Mouse (Mus musculus): ENCODE data around the gene Efs. TPM values are rescaled to one million over a fixed set of nuclear protein-coding genes. Genes with fewer than 3 reads are reported as not detected.

The Efs gene
- polyA plus RNA-seq, 1 experiment from 2014 or later: 6.5 TPM

DNA sequence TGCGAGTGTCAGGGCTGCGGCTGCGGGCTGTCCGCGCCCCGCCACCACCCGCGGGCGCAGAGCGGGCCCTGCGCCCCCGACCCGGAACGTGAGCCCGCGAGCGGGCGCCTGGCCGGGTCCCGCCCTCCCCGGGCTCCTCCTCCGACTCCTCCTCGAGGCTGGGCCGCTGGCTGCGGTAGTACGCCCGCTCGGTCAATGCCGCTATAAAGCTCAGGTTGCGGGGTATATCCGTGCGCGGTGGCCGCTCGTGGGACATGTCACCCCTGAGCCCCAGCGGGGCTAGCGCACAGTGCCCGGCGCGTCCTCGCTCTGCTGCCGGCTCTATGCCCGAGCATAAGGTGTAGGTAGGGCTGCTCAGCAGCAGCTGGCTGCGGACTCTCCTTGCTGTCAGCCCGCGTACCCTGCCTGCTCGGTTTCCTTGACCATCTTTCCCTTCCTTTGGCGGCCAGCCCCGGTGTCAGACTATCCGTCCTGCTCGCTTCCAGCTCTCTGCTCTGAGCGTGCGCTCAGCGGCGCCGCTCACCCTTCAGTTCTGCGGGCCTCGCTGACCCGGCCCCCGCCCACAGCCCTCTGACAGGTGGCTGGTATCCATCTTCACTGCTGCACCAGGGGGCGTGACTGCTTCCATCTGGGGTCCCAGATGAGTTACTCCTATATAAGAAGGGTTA lies 48.7 kb downstream of the Efs start, which contains the start of gene Ppp1r3e:
TSS of gene Ppp1r3e (minus strand) at position 503 of the 668 bp plus-strand sequence.
- H3K27ac ChIP-seq (ENCODE audit: low read depth, low read length): peak within 1 kb of the TSS; percentile 92
- H3K4me3 ChIP-seq (ENCODE audit: low read depth, low read length): peak within 1 kb of the TSS; percentile 55
- peak; percentile 78 for ATAC-seq
- H3K4me1 ChIP-seq (replicated peaks; ENCODE audit: control insufficient read depth, insufficient read depth, low read length): 0 out of 2 replicates have a peak, but pooled peaks cover 4% of the 10 kb centered on the region
- H3K27me3 ChIP-seq (replicated peaks; ENCODE audit: control insufficient read depth, insufficient read depth, low read length): no peaks in the 10 kb centered on the region
- H3K4me2 ChIP-seq (replicated peaks; ENCODE audit: low read depth): peak within 1 kb of the TSS; percentile 99
- H3K36me3 ChIP-seq (ENCODE audit: control insufficient read depth, insufficient read depth): no peaks in the 10 kb centered on the region
- H3K9ac ChIP-seq (ENCODE audit: low read depth, low read length): peak within 1 kb of the TSS; percentile 59
- H3K9me3 ChIP-seq (ENCODE audit: control insufficient read depth): no peaks in the 10 kb centered on the region
- WGBS: under 1% methylated on average over 43 of the region's 61 CpGs
- peak; percentile 41; the same call in 1 of the 2 replicates for TF ChIP-seq CTCF (IDR thresholded peaks at IDR 0.05; ENCODE audit: low read depth)

DNA sequence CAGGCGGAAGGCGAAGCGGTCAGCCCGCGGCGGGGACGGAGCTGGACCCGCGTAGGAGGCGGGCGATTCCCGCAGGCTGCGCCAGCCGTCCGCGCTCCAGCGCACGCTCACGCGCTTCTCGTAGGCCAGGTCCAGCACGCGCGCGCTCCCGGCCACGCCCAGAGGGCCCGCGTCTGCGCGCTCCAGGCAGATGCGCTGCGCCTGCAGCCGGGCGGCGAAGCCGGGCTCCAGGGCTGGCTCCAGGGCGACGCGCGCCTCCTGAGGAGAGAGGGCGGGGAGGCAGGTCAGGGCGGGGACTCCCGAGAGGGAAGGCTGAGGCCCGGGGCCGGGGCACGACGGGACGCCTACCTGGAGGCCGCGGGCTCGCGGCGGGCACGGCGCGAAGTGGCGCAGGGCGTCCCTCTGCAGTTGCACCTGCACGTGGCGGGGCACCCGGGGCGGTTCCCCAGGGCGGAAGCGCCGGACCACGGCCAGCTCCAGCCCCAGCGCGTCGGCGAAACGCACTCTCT lies 49.3 kb downstream of the Efs start:
- Histone ChIP-seq H3K27ac (ENCODE audit: low read depth, low read length) (peak overlapping the region; percentile 92), H3K9me3 (ENCODE audit: control insufficient read depth) (no peaks in the 10 kb centered on the region), H3K27me3 (replicated peaks; ENCODE audit: control insufficient read depth, insufficient read depth, low read length) (no peaks in the 10 kb centered on the region), H3K4me3 (ENCODE audit: low read depth, low read length) (peak overlapping the region; percentile 55), H3K4me1 (replicated peaks; ENCODE audit: control insufficient read depth, insufficient read depth, low read length) (0 out of 2 replicates have a peak, but pooled peaks cover 4% of the 10 kb centered on the region), H3K9ac (ENCODE audit: low read depth, low read length) (peak overlapping the region; percentile 59), H3K36me3 (ENCODE audit: control insufficient read depth, insufficient read depth) (no peaks in the 10 kb centered on the region), H3K4me2 (replicated peaks; ENCODE audit: low read depth) (peak overlapping the region; percentile 99)
- WGBS: under 1% methylated on average over 72 of the region's 72 CpGs
- peak; percentile 17 for TF ChIP-seq CTCF (IDR thresholded peaks at IDR 0.05; ENCODE audit: low read depth)
- peak; percentile 91 for ATAC-seq

DNA sequence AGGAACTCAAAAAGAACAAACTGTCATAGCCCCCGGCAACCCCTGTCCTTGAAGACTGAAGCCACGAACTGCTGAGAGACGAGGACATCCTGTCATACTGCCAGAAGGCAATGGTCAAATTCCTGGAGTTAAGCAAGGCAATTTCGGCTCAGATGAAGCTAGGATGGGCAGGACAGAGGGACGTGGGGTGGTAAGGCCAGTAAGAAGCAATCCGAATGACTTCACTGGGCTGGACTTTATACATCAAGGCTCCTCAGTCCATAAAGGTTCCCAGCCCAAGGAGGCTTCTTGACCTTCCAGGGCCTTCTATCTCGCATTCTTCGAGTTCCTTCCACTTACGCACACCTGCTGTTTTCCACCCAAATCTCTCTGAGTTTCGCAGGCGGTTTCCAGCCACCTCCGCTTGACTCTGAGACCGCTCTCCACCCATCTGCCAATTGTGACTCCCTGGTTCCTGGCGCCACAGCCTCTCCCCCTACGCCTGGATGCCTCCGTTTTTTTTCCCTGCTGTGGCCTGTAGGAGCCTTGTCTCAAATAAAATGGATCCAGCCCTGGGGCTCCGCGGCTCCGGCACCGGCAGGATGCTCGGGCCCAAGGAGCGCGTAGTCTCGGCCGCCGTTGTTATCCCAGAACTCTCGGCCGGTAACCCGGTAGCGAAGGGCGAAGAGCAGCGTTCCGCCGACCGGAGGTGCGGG lies 49.9 kb downstream of the Efs start:
- Histone ChIP-seq H3K4me2 (replicated peaks; ENCODE audit: low read depth) (peak overlapping the region; percentile 99), H3K27me3 (replicated peaks; ENCODE audit: control insufficient read depth, insufficient read depth, low read length) (no peaks in the 10 kb centered on the region), H3K36me3 (ENCODE audit: control insufficient read depth, insufficient read depth) (no peaks in the 10 kb centered on the region), H3K9me3 (ENCODE audit: control insufficient read depth) (no peaks in the 10 kb centered on the region), H3K4me1 (replicated peaks; ENCODE audit: control insufficient read depth, insufficient read depth, low read length) (0 out of 2 replicates have a peak, but pooled peaks cover 4% of the 10 kb centered on the region), H3K9ac (ENCODE audit: low read depth, low read length) (peak overlapping the region; percentile 59), H3K27ac (ENCODE audit: low read depth, low read length) (peak overlapping the region; percentile 92), H3K4me3 (ENCODE audit: low read depth, low read length) (peak overlapping the region; percentile 55)
- WGBS: 3% methylated on average over 36 of the region's 36 CpGs
- no peak for TF ChIP-seq CTCF (IDR thresholded peaks at IDR 0.05; ENCODE audit: low read depth)
- ATAC-seq: peak; percentile 25

DNA sequence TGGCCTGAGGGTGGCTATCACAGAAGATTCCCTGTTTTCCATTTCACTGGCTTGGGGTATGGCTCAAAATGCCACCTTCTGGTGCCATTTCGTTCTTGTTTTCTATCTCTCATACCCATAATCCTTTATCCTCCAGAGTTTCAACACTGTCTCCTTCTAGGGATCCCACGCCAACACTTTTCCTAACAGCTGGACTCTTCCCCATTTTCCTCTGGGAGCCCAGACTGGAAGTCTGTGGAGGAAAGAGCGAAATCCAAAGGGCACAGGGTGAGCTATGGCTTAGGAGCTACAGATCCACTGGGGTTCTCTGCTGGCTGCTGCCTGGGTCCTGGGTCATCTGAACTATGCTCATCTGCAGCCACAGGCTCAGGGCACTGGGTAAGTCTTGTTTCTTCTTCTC lies 51.8 kb downstream of the Efs start:
- H3K9ac ChIP-seq (ENCODE audit: low read depth, low read length): no peak overlapping the region
- H3K9me3 ChIP-seq (ENCODE audit: control insufficient read depth): no peaks in the 10 kb centered on the region
- H3K36me3 ChIP-seq (ENCODE audit: control insufficient read depth, insufficient read depth): no peaks in the 10 kb centered on the region
- no peak for ATAC-seq
- peak overlapping the region; percentile 66 for H3K27ac ChIP-seq (ENCODE audit: low read depth, low read length)
- no peaks in the 10 kb centered on the region for H3K27me3 ChIP-seq (replicated peaks; ENCODE audit: control insufficient read depth, insufficient read depth, low read length)
- TF ChIP-seq CTCF (IDR thresholded peaks at IDR 0.05; ENCODE audit: low read depth): no peak
- H3K4me3 ChIP-seq (ENCODE audit: low read depth, low read length): no peak overlapping the region
- 0 out of 2 replicates have a peak overlapping the region, but pooled peaks have one; percentile 13 for H3K4me2 ChIP-seq (replicated peaks; ENCODE audit: low read depth)
- WGBS: 67% methylated on average over 3 of the region's 3 CpGs
- 0 out of 2 replicates have a peak, but pooled peaks cover 4% of the 10 kb centered on the region for H3K4me1 ChIP-seq (replicated peaks; ENCODE audit: control insufficient read depth, insufficient read depth, low read length)

DNA sequence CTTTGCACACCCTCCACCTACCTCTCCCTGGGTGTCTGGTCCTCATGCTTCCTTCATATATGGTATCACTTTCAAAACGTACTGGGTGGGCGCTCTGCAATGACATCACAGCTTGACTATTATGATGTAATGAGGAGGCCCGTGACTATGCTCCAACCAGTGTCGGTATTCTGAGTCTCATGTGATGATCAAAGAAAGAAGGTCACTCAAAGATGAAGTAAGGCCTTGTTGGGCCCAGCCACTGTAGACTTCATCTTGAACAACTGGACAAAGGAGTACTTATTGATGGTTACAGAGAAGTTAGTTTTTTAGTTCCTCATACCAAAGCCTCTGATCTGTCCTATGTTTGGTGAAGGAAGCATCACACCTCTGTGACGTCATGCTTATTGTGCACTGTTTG lies 55.1 kb downstream of the Efs start, which contains the start of gene Homez:
TSS of gene Homez (minus strand) at position 101 of the 400 bp plus-strand sequence.
- no peak within 1 kb of the TSS for H3K9ac ChIP-seq (ENCODE audit: low read depth, low read length)
- 82% methylated on average over 5 of the region's 5 CpGs for WGBS
- 0 out of 2 replicates have a peak, but pooled peaks cover 4% of the 10 kb centered on the region for H3K4me1 ChIP-seq (replicated peaks; ENCODE audit: control insufficient read depth, insufficient read depth, low read length)
- H3K27me3 ChIP-seq (replicated peaks; ENCODE audit: control insufficient read depth, insufficient read depth, low read length): no peaks in the 10 kb centered on the region
- H3K9me3 ChIP-seq (ENCODE audit: control insufficient read depth): no peaks in the 10 kb centered on the region
- no peak for TF ChIP-seq CTCF (IDR thresholded peaks at IDR 0.05; ENCODE audit: low read depth)
- H3K4me3 ChIP-seq (ENCODE audit: low read depth, low read length): no peak within 1 kb of the TSS
- no peak within 1 kb of the TSS for H3K27ac ChIP-seq (ENCODE audit: low read depth, low read length)
- H3K36me3 ChIP-seq (ENCODE audit: control insufficient read depth, insufficient read depth): no peaks in the 10 kb centered on the region
- no peak for ATAC-seq
- H3K4me2 ChIP-seq (replicated peaks; ENCODE audit: low read depth): no peak within 1 kb of the TSS

DNA sequence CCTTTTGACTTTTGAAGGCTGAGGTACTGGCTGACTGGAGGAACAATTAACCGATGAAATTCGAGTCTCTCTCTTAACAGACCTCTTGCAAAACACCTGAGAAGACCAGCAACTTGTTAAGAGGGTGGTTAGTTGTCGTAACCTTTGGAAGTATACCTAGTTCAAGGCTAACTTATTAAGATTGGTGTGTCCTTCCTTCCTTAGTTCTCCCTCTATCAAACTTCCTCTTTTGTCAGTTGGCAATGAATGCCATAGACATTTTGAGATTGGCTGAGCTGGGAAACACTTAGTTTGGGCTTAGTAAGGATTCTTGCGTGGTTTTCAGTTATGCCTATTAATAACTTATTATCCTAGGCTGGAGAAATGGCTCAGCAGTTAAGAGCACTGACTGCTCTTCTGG lies 57.9 kb downstream of the Efs start:
- no peak overlapping the region for H3K9ac ChIP-seq (ENCODE audit: low read depth, low read length)
- WGBS: 86% methylated on average over 4 of the region's 4 CpGs
- H3K9me3 ChIP-seq (ENCODE audit: control insufficient read depth): no peaks in the 10 kb centered on the region
- H3K36me3 ChIP-seq (ENCODE audit: control insufficient read depth, insufficient read depth): no peaks in the 10 kb centered on the region
- no peak for ATAC-seq
- H3K27ac ChIP-seq (ENCODE audit: low read depth, low read length): no peak overlapping the region
- no peak for TF ChIP-seq CTCF (IDR thresholded peaks at IDR 0.05; ENCODE audit: low read depth)
- H3K27me3 ChIP-seq (replicated peaks; ENCODE audit: control insufficient read depth, insufficient read depth, low read length): no peaks in the 10 kb centered on the region
- no peak overlapping the region for H3K4me3 ChIP-seq (ENCODE audit: low read depth, low read length)
- 0 out of 2 replicates have a peak, but pooled peaks cover 4% of the 10 kb centered on the region for H3K4me1 ChIP-seq (replicated peaks; ENCODE audit: control insufficient read depth, insufficient read depth, low read length)
- no peak overlapping the region for H3K4me2 ChIP-seq (replicated peaks; ENCODE audit: low read depth)

All from intestine, postnatal 0 days (tissue).